Mouse (Mus musculus): Measurements from ENCODE around the gene Rpl28. TPM values are rescaled to one million over a fixed set of nuclear protein-coding genes. Genes with fewer than 3 reads are reported as not detected.
"Not testable (repeated sequence)": the region's sequence is repeated elsewhere in the genome, so short reads cannot be mapped to it uniquely, and the experiment has no call there.

Gene Rpl28
- polyA plus RNA-seq, 1 experiment from 2014 or later = 322 TPM

GRCm38 (mm10) chr7:4816559-4816958 is 23.9 kb downstream of the Rpl28 start:
- H3K36me3 ChIP-seq = no peaks in the 10 kb centered on the region
- H3K27ac ChIP-seq = no peak overlapping the region
- H3K9ac ChIP-seq = no peak overlapping the region
- H3K27me3 ChIP-seq (replicated peaks) = no peaks in the 10 kb centered on the region
- no peak for ATAC-seq (ENCODE audit: low FRiP score, low read depth)
- H3K9me3 ChIP-seq = no peaks in the 10 kb centered on the region
- peaks cover 5% of the 10 kb centered on the region for H3K4me1 ChIP-seq
- H3K4me2 ChIP-seq (replicated peaks) = no peak overlapping the region
- no peak overlapping the region for H3K4me3 ChIP-seq

- not testable (repeated sequence) for ATAC-seq (ENCODE audit: low FRiP score, low read depth); H3K27me3 ChIP-seq (replicated peaks)
- WGBS = 93% methylated on average over 7 of the region's 7 CpGs
These were observed 28.3 kb downstream of the Rpl28 start for GRCm38 (mm10) chr7:4820925-4821324.

GRCm38 (mm10) chr7:4821690-4822089 is 29.0 kb downstream of the Rpl28 start:
- Histone ChIP-seq H3K36me3 (no peaks in the 10 kb centered on the region), H3K27ac (no peak overlapping the region), H3K4me3 (no peak overlapping the region), H3K4me1 (no peaks in the 10 kb centered on the region), H3K27me3 (replicated peaks) (no peaks in the 10 kb centered on the region), H3K4me2 (replicated peaks) (no peak overlapping the region), H3K9me3 (no peaks in the 10 kb centered on the region), H3K9ac (no peak overlapping the region)
- ATAC-seq (ENCODE audit: low FRiP score, low read depth) = no peak
- 79% methylated on average over 4 of the region's 4 CpGs for WGBS

More at GRCm38 (mm10) chr7:4820925-4821324, 28.3 kb downstream of the Rpl28 start:
- not testable (repeated sequence) for H3K27ac ChIP-seq; H3K4me3 ChIP-seq; H3K9ac ChIP-seq; H3K4me2 ChIP-seq (replicated peaks); H3K4me1 ChIP-seq; H3K9me3 ChIP-seq; H3K36me3 ChIP-seq

- Histone ChIP-seq H3K36me3 (no peaks in the 10 kb centered on the region), H3K9ac (no peak overlapping the region), H3K9me3 (no peaks in the 10 kb centered on the region), H3K27ac (no peak overlapping the region), H3K4me3 (no peak overlapping the region), H3K27me3 (replicated peaks) (no peaks in the 10 kb centered on the region), H3K4me2 (replicated peaks) (no peak overlapping the region), H3K4me1 (no peaks in the 10 kb centered on the region)
- WGBS = 79% methylated on average over 6 of the region's 6 CpGs
- ATAC-seq (ENCODE audit: low FRiP score, low read depth) = no peak
These were observed 29.7 kb downstream of the Rpl28 start for GRCm38 (mm10) chr7:4822162-4822907.

GRCm38 (mm10) chr7:4825365-4825764 is 32.7 kb downstream of the Rpl28 start:
- H3K27ac ChIP-seq = no peak overlapping the region
- no peak overlapping the region for H3K4me3 ChIP-seq
- no peaks in the 10 kb centered on the region for H3K9me3 ChIP-seq
- no peak overlapping the region for H3K4me2 ChIP-seq (replicated peaks)
- H3K27me3 ChIP-seq (replicated peaks) = peaks cover 14% of the 10 kb centered on the region; the same call in 1 of the 2 replicates
- peaks cover 15% of the 10 kb centered on the region for H3K36me3 ChIP-seq
- no peak for ATAC-seq (ENCODE audit: low FRiP score, low read depth)
- H3K9ac ChIP-seq = no peak overlapping the region
- 54% methylated on average over 4 of the region's 4 CpGs for WGBS
- no peaks in the 10 kb centered on the region for H3K4me1 ChIP-seq

GRCm38 (mm10) chr7:4830476-4830875 is 37.8 kb downstream of the Rpl28 start:
- Histone ChIP-seq H3K4me1 (no peaks in the 10 kb centered on the region), H3K27me3 (replicated peaks) (peaks cover 37% of the 10 kb centered on the region), H3K9me3 (no peaks in the 10 kb centered on the region), H3K4me2 (replicated peaks) (no peak overlapping the region), H3K27ac (no peak overlapping the region), H3K36me3 (peaks cover 15% of the 10 kb centered on the region), H3K9ac (peak overlapping the region; percentile 18; the same call in 1 of the 2 replicates), H3K4me3 (no peak overlapping the region)
- ATAC-seq (ENCODE audit: low FRiP score, low read depth) = no peak
- WGBS = 7% methylated on average over 12 of the region's 12 CpGs

GRCm38 (mm10) chr7:4835631-4836327 is 43.1 kb downstream of the Rpl28 start:
- WGBS = 5% methylated on average over 34 of the region's 34 CpGs
- Histone ChIP-seq H3K9me3 (no peaks in the 10 kb centered on the region), H3K4me2 (replicated peaks) (peak overlapping the region; percentile 93), H3K36me3 (no peaks in the 10 kb centered on the region), H3K27ac (peak overlapping the region; percentile 50), H3K9ac (peak overlapping the region; percentile 80), H3K27me3 (replicated peaks) (peaks cover 40% of the 10 kb centered on the region), H3K4me3 (peak overlapping the region; percentile 57), H3K4me1 (peaks cover 12% of the 10 kb centered on the region)
- 0 out of 2 replicates have a peak, but pooled peaks have one; percentile 8 for ATAC-seq (ENCODE audit: low FRiP score, low read depth)

- H3K27ac ChIP-seq = peak overlapping the region; percentile 72
- peaks cover 12% of the 10 kb centered on the region for H3K4me1 ChIP-seq
- H3K4me3 ChIP-seq = peak overlapping the region; percentile 57
- ATAC-seq (ENCODE audit: low FRiP score, low read depth) = peak; percentile 92
- peaks cover 38% of the 10 kb centered on the region for H3K27me3 ChIP-seq (replicated peaks)
- H3K4me2 ChIP-seq (replicated peaks) = peak overlapping the region; percentile 93
- under 1% methylated on average over 51 of the region's 51 CpGs for whole genome bisulfite sequencing
- no peaks in the 10 kb centered on the region for H3K36me3 ChIP-seq
- H3K9ac ChIP-seq = peak overlapping the region; percentile 80
- no peaks in the 10 kb centered on the region for H3K9me3 ChIP-seq
These were observed 43.7 kb downstream of the Rpl28 start for GRCm38 (mm10) chr7:4836351-4836792.

- no peak overlapping the region for H3K4me3 ChIP-seq
- peaks cover 49% of the 10 kb centered on the region for H3K27me3 ChIP-seq (replicated peaks)
These were observed 45.0 kb downstream of the Rpl28 start for GRCm38 (mm10) chr7:4837639-4838038.

GRCm38 (mm10) chr7:4842077-4842476 is 49.4 kb downstream of the Rpl28 start:
- no peaks in the 10 kb centered on the region for H3K9me3 ChIP-seq
- H3K27me3 ChIP-seq (replicated peaks) = peaks cover 32% of the 10 kb centered on the region
- no peak overlapping the region for H3K9ac ChIP-seq
- no peak for ATAC-seq (ENCODE audit: low FRiP score, low read depth)
- H3K4me1 ChIP-seq = peaks cover 30% of the 10 kb centered on the region
- 47% methylated on average over 5 of the region's 5 CpGs for WGBS
- peak overlapping the region; percentile 93 for H3K4me2 ChIP-seq (replicated peaks)
- H3K27ac ChIP-seq = no peak overlapping the region
- peak overlapping the region; percentile 46 for H3K4me3 ChIP-seq
- no peaks in the 10 kb centered on the region for H3K36me3 ChIP-seq

More at GRCm38 (mm10) chr7:4837639-4838038, 45.0 kb downstream of the Rpl28 start:
- no peak for ATAC-seq (ENCODE audit: low FRiP score, low read depth)
- H3K4me2 ChIP-seq (replicated peaks) = no peak overlapping the region
- no peak overlapping the region for H3K27ac ChIP-seq
- no peaks in the 10 kb centered on the region for H3K9me3 ChIP-seq
- WGBS = 26% methylated on average over 1 of the region's 1 CpGs
- no peaks in the 10 kb centered on the region for H3K36me3 ChIP-seq
- no peak overlapping the region for H3K9ac ChIP-seq
- peaks cover 22% of the 10 kb centered on the region for H3K4me1 ChIP-seq

GRCm38 (mm10) chr7:4842634-4843131 is 50.0 kb downstream of the Rpl28 start:
- H3K4me2 ChIP-seq (replicated peaks) = peak overlapping the region; percentile 93
- no peaks in the 10 kb centered on the region for H3K36me3 ChIP-seq
- H3K27me3 ChIP-seq (replicated peaks) = peaks cover 30% of the 10 kb centered on the region
- no peaks in the 10 kb centered on the region for H3K9me3 ChIP-seq
- 0 out of 2 replicates have a peak overlapping the region, but pooled peaks have one; percentile 26 for H3K9ac ChIP-seq
- WGBS = under 1% methylated on average over 16 of the region's 16 CpGs
- peaks cover 30% of the 10 kb centered on the region for H3K4me1 ChIP-seq
- H3K27ac ChIP-seq = no peak overlapping the region
- H3K4me3 ChIP-seq = peak overlapping the region; percentile 46
- ATAC-seq (ENCODE audit: low FRiP score, low read depth) = 0 out of 2 replicates have a peak, but pooled peaks have one; percentile 38

GRCm38 (mm10) chr7:4843604-4844244 is 51.0 kb downstream of the Rpl28 start:
- Histone ChIP-seq H3K9me3 (no peaks in the 10 kb centered on the region), H3K4me3 (peak overlapping the region; percentile 46), H3K27me3 (replicated peaks) (peaks cover 26% of the 10 kb centered on the region), H3K9ac (peak overlapping the region; percentile 65), H3K27ac (no peak overlapping the region), H3K4me2 (replicated peaks) (peak overlapping the region; percentile 93), H3K36me3 (no peaks in the 10 kb centered on the region), H3K4me1 (peaks cover 30% of the 10 kb centered on the region)
- peak; percentile 60 for ATAC-seq (ENCODE audit: low FRiP score, low read depth)
- WGBS = under 1% methylated on average over 34 of the region's 34 CpGs
